Mouse (Mus musculus) liver, adult 10 weeks (tissue): ENCODE data around the gene Anks6. TPM values are rescaled to one million over a fixed set of nuclear protein-coding genes. Genes with fewer than 3 reads are reported as not detected.

ENCODE experiments used
- polyA plus RNA-seq: library from polyadenylated mRNA; stranded (reverse); fragments of 350-450 nt; fragmentation: Illumina TruSeq; extraction: RNeasy Lipid Tissue Mini Kit (QIAGEN cat#74804); gene quantifications from one replicate; pipeline ENCODE4 v1.2.3, GENCODE M21; 2014; ENCODE audit warnings: low read depth, low replicate concordance

Gene Anks6
- not detected for polyA plus RNA-seq

DNA sequence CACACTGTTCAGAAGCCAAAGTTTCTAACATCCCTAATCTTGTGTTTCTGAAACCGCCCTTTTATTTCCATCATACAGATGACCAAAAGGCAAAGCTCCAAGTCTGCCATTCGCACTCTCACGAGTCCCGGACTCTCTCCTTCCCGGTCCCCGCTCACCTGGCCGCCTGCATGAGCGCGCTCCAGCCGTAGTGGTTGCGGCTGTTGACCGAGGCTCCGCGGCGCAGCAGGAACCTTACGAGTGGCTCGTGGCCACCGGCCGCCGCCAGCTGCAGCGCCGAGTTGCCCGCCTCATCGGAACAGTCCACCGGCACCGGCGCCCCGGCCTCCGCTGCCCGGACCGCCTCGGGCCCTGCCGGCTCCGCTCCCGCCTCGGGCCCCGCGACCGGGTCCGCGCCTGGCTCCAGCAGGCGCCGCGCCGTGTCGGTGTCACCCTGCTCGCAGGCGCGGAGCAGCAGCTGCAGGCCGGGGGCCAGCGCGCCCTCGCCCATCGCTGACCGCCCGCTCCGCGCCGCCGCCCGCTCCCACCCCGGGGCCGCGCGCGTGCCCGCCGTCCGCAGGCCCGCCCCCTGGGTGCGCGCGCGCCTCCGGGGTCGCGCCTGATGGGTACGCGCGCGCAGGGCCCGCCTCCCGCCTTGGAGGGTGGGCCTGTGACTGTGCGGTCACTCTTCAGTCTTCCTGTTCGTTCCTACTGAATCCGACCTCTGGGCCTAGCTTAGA lies at the start of gene Anks6:
TSS of gene Anks6 (minus strand) at position 637 of the 719 bp plus-strand sequence.

DNA sequence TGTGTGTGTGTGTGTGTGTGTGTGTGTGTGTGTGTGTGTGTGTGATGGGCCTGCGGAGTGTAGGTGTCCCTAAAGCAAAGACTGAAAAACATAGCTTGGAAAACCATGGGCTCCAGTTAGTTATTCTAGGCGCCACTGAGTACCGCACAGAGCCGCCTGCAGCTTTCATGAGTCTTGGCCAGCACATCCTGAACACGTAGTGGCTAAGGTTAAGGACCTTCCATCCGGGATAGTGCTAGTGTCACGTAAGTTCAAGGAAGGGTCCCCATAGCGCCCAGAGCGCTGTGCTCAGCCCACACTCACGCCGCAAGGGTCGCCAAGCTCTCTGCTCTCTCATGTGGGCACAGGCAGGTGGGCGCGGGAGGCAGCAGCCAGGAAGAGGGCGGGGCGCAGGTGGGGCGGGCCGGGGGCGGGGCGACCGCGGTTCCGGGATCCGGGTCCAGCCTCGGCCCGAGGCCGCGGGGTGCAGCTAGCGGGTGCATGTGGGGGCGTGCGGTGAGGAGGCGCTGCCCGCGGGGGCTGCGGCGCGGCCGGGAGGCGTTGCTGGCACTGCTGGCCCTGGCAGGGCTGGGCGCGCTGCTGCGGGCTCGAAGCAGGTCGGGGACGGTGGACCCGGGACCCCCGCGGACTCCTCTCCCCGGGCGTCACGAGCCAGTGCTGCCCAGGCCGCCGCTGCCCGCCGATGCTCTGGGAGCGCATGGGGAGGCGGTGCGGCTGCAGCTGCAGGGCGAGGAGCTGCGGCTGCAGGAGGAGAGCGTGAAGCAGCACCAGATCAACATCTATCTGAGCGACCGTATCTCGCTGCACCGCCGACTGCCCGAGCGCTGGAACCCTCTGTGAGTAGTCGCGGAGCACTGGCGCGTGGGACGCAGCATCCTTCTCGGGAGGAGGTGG lies 34.5 kb upstream of the Anks6 start, which contains the start of gene Galnt12:
TSS of gene Galnt12 (plus strand) at position 417 of the 894 bp plus-strand sequence.

DNA sequence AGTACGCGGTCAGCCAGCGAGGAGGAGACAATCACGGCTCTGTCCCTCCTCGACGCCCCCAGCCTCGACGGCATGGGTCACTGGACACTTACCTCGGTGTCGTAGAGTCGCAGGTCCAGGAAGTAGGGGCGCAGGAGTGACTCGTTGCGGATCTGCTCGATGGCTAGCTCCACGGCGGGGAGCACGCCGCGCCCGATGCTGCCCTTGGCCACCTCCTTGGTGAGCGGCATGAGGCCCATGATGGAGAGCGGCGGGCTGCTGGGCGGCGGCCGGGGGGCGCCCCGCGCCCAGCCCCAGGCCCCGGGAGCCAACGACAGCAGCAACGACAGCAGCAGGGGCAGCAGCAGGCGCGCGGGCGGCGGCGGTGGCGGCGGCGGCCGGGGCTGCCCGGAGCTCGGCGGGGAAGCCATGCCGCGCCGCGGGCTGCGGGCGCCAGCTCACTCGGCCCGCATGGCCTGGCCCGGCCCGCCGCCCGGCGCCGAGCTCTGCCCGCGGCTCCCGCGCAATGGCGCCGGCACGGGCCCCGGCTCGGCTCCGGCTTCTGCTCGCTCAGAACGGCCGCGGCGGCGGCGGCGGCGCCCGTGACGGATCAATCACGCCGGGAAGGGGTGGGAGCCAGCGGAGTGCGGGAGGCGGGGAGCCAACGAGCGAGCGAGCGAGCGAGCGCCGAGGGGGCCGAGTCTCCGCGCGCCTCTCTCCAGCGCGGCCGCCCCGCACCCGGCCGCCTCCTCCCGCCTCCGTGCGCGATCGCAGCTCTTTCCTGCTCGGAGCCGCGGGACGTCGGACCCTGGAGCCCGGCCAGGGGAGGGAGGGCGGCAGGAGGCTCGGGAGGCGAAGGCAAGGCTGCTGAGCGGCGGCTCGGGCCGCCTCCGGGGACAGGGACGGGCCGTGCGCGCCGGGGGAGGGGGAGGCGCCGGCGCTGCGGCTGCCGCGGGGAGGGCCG lies 65.9 kb downstream of the Anks6 start, which contains the start of gene Gabbr2:
TSS of gene Gabbr2 (minus strand) at position 858 of the 943 bp plus-strand sequence.

Other genes starting within 250 kb of the Anks6 start
- 3.2 TPM for gene Gabbr2, start 65.6 kb downstream of the Anks6 start, polyA plus RNA-seq
- not detected for gene Galnt12, start 34.5 kb upstream of the Anks6 start, polyA plus RNA-seq
- 5.1 TPM for gene Col15a1, start 150.7 kb upstream of the Anks6 start, polyA plus RNA-seq